Mouse (Mus musculus): ENCODE results near the gene Mageb4. TPM values are rescaled to one million over a fixed set of nuclear protein-coding genes. Genes with fewer than 3 reads are reported as not detected.
"Not testable (repeated sequence)": the region's sequence is repeated elsewhere in the genome, so short reads cannot be mapped to it uniquely, and the experiment has no call there.

Mageb4 gene
- total RNA-seq (2021) = not detected
- long read RNA-seq, experiment 1 = 0 reads
- long read RNA-seq, experiment 2 = 0 reads

DNA sequence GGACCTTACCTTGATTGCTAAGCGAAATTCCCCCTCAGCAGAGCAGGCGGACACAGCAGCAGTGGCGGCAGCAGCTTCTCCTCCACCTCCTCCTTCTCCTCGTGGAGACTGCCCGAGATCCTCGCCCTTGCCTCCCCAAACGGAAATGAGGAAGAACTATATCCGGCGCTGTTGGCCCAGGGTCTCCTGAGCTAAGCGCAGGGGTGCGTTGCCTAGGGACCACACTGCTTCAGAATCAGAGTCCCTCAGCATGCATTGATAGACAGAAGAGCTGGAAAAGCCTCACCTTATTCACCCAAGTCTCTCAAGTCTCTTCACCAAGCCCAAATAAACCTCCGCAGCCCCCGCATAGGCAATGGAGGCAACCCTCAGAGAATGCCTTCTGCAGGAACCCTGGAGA, at the start of gene Mageb4:
Mageb4 (minus strand) TSS at position 101 of the 400 bp plus-strand sequence.
- DNase-seq (ENCODE audit: low spot score in 2 of 2) = not testable (repeated sequence)

- not testable (repeated sequence) for DNase-seq (ENCODE audit: low spot score in 2 of 2)
These were observed 20.3 kb downstream of the Mageb4 start for GRCm38 (mm10) chrX:86284597-86284996.

DNA sequence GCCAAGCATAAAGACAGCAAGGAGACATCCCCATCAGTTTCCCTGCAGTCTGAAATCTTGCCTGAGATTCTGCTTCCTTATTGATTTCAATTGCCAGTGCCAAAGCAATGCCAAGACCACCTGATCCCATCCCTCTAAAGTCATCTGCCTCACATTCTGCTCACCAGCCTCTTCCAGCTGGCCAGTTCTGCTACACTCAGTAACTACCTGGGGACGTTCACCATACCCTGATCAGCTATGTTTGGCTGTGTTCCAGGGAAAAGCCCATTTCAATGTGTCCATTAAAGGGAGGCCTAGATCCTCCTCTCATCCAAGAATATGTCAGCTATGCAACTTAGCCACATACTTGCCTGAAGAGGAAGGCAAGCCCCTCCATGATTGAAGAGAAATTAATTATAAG, 58.9 kb downstream of the Mageb4 start:
- DNase-seq (ENCODE audit: low spot score in 2 of 2) = not testable (repeated sequence)

- no peak for DNase-seq (ENCODE audit: low spot score in 2 of 2)
These were observed 67.6 kb downstream of the Mageb4 start for GRCm38 (mm10) chrX:86237246-86237645.

Other genes with a start within 250 kb of the Mageb4 start
- not detected for gene Nr0b1, start 113.3 kb downstream of the Mageb4 start, total RNA-seq (2021)